Mouse (Mus musculus): ENCODE results near the gene Tbc1d21. TPM values are rescaled to one million over a fixed set of nuclear protein-coding genes. Genes with fewer than 3 reads are reported as not detected.

The Tbc1d21 gene
- polyA plus RNA-seq, 1 experiment, result not detected

DNA sequence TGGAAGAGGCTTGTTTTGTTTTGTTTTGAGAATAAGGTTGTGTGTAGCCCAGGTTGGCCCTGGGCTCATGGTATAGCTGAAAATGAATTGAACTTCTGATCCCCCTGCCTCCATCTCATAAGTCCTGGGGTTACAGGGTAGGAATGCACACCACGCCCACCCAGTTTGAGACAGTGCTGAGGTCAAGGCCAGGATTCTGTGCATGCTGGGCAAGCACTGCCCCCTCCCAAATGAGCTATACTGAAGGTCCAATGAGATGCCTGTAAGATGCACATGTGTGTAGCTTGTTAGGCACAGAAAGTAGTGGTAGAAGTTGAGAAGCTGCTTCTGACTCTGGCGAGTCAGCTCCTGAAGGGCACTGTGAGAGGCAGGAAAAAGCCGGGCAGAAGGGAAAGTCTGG is 18.1 kb upstream of the Tbc1d21 start:
- TF ChIP-seq POLR2A (IDR thresholded peaks at IDR 0.05; ENCODE audit: insufficient read depth, low read depth, low read length), result no peak
- no peak for TF ChIP-seq CTCF (IDR thresholded peaks at IDR 0.05; ENCODE audit: insufficient read depth, low read depth, low read length)

GRCm38 (mm10) chr9:58378878-58379277 is 8.6 kb upstream of the Tbc1d21 start:
- WGBS, result 67% methylated on average over 4 of the region's 4 CpGs
- TF ChIP-seq CTCF (IDR thresholded peaks at IDR 0.05; ENCODE audit: insufficient read depth, low read depth, low read length) (no peak), POLR2A (IDR thresholded peaks at IDR 0.05; ENCODE audit: insufficient read depth, low read depth, low read length) (no peak)
- Histone ChIP-seq H3K4me1 (ENCODE audit: control insufficient read depth, insufficient read depth, low read length) (peaks cover 25% of the 10 kb centered on the region), H3K27ac (ENCODE audit: insufficient read depth, low read depth, low read length) (no peak overlapping the region), H3K4me3 (ENCODE audit: insufficient read depth, low read depth, low read length) (no peak overlapping the region)

More for the DNA sequence above, 18.1 kb upstream of the Tbc1d21 start:
- Histone ChIP-seq H3K4me1 (ENCODE audit: control insufficient read depth, insufficient read depth, low read length) (peaks cover 8% of the 10 kb centered on the region), H3K4me3 (ENCODE audit: insufficient read depth, low read depth, low read length) (no peak overlapping the region), H3K27ac (ENCODE audit: insufficient read depth, low read depth, low read length) (no peak overlapping the region)
- whole genome bisulfite sequencing, result 71% methylated on average over 3 of the region's 3 CpGs

- TF ChIP-seq CTCF (IDR thresholded peaks at IDR 0.05; ENCODE audit: insufficient read depth, low read depth, low read length), result no peak
- no peak for TF ChIP-seq POLR2A (IDR thresholded peaks at IDR 0.05; ENCODE audit: insufficient read depth, low read depth, low read length)
- H3K27ac ChIP-seq (ENCODE audit: insufficient read depth, low read depth, low read length), result peak overlapping the region; percentile 83
These were observed 3.7 kb upstream of the Tbc1d21 start for GRCm38 (mm10) chr9:58373912-58374431.

DNA sequence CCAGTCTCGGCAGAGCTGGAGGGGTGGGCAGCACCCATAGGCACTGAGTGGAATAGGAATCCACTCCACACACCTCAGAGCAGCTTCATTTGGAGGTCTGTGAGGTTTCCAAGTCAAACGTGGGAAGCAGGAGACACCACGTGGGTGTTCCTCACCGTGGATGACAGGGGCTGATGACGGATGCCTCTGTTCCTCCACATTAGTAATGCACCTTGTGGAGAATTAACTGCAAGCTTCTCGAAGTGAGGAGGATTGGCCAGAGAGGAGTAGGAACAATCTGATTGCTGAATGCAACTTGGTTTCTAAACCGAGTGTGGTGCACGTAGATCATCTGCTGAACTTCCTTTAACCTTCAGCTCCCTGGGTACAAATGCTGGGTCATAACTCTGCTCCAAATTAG is 1.7 kb upstream of the Tbc1d21 start:
- Histone ChIP-seq H3K4me1 (ENCODE audit: control insufficient read depth, insufficient read depth, low read length) (peaks cover 28% of the 10 kb centered on the region), H3K4me3 (ENCODE audit: insufficient read depth, low read depth, low read length) (no peak overlapping the region), H3K27ac (ENCODE audit: insufficient read depth, low read depth, low read length) (no peak overlapping the region)
- 47% methylated on average over 8 of the region's 8 CpGs for WGBS
- no peak for TF ChIP-seq POLR2A (IDR thresholded peaks at IDR 0.05; ENCODE audit: insufficient read depth, low read depth, low read length)
- TF ChIP-seq CTCF (IDR thresholded peaks at IDR 0.05; ENCODE audit: insufficient read depth, low read depth, low read length), result no peak

More at GRCm38 (mm10) chr9:58373912-58374431, 3.7 kb upstream of the Tbc1d21 start:
- H3K4me3 ChIP-seq (ENCODE audit: insufficient read depth, low read depth, low read length), result no peak overlapping the region
- 35% methylated on average over 12 of the region's 12 CpGs for WGBS
- peaks cover 31% of the 10 kb centered on the region for H3K4me1 ChIP-seq (ENCODE audit: control insufficient read depth, insufficient read depth, low read length)

GRCm38 (mm10) chr9:58369644-58370043 is 611 bp downstream of the Tbc1d21 start:
- H3K27ac ChIP-seq (ENCODE audit: insufficient read depth, low read depth, low read length), result no peak overlapping the region
- 54% methylated on average over 6 of the region's 6 CpGs for WGBS
- H3K4me3 ChIP-seq (ENCODE audit: insufficient read depth, low read depth, low read length), result no peak overlapping the region
- no peak for TF ChIP-seq POLR2A (IDR thresholded peaks at IDR 0.05; ENCODE audit: insufficient read depth, low read depth, low read length)
- no peak for TF ChIP-seq CTCF (IDR thresholded peaks at IDR 0.05; ENCODE audit: insufficient read depth, low read depth, low read length)
- H3K4me1 ChIP-seq (ENCODE audit: control insufficient read depth, insufficient read depth, low read length), result peaks cover 17% of the 10 kb centered on the region

DNA sequence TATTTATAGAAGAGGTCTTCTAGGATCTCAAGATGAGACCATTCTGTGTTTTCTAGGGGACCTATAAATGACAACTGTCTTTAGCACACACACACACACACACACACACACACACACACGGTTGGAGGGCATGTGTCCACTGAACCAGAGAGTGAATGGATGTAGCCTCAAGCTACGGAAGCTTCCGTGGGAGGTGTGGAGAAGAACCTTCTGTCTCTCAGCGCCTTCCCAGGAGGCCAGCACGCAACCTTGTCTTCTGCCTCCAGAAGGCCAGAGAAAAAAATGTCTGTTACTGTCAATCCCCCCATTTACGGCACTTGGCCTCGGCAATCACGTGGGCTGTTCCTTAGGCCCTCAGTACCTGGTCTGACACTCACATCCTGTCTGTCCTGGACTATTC is 5.9 kb downstream of the Tbc1d21 start:
- TF ChIP-seq CTCF (IDR thresholded peaks at IDR 0.05; ENCODE audit: insufficient read depth, low read depth, low read length) (no peak), POLR2A (IDR thresholded peaks at IDR 0.05; ENCODE audit: insufficient read depth, low read depth, low read length) (no peak)
- Histone ChIP-seq H3K27ac (ENCODE audit: insufficient read depth, low read depth, low read length) (no peak overlapping the region), H3K4me1 (ENCODE audit: control insufficient read depth, insufficient read depth, low read length) (peaks cover 8% of the 10 kb centered on the region; the same call in 1 of the 2 replicates), H3K4me3 (ENCODE audit: insufficient read depth, low read depth, low read length) (no peak overlapping the region)
- 88% methylated on average over 8 of the region's 8 CpGs for WGBS

- WGBS, result 88% methylated on average over 7 of the region's 7 CpGs
- TF ChIP-seq CTCF (IDR thresholded peaks at IDR 0.05; ENCODE audit: insufficient read depth, low read depth, low read length), result no peak
- no peak for TF ChIP-seq POLR2A (IDR thresholded peaks at IDR 0.05; ENCODE audit: insufficient read depth, low read depth, low read length)
- Histone ChIP-seq H3K4me3 (ENCODE audit: insufficient read depth, low read depth, low read length) (no peak overlapping the region), H3K4me1 (ENCODE audit: control insufficient read depth, insufficient read depth, low read length) (peaks cover 8% of the 10 kb centered on the region; the same call in 1 of the 2 replicates), H3K27ac (ENCODE audit: insufficient read depth, low read depth, low read length) (no peak overlapping the region)
These were observed 8.3 kb downstream of the Tbc1d21 start for GRCm38 (mm10) chr9:58361956-58362355.

DNA sequence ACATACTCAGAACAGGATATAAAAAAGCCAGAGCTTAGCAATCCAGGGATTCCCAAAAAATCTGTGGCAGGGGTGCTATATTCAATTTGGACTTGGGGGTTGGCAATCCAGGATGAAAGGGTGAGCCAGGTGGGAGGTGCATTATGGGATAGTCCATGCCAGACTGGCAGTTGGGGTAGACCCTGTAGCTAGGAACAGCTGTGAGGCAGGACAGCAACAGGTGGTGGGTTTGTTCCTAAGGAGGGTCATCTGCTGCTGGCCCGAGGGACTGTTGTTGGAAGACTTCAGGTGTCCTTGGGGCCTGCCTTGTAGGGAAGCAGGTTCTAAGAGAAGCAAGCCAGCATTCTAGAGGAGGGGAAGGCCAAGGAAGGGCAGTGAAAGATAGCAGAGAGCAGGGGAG is 8.9 kb downstream of the Tbc1d21 start:
- H3K4me3 ChIP-seq (ENCODE audit: insufficient read depth, low read depth, low read length), result no peak overlapping the region
- peaks cover 8% of the 10 kb centered on the region; the same call in 1 of the 2 replicates for H3K4me1 ChIP-seq (ENCODE audit: control insufficient read depth, insufficient read depth, low read length)
- TF ChIP-seq POLR2A (IDR thresholded peaks at IDR 0.05; ENCODE audit: insufficient read depth, low read depth, low read length), result no peak
- TF ChIP-seq CTCF (IDR thresholded peaks at IDR 0.05; ENCODE audit: insufficient read depth, low read depth, low read length), result no peak
- 90% methylated on average over 1 of the region's 1 CpGs for WGBS
- H3K27ac ChIP-seq (ENCODE audit: insufficient read depth, low read depth, low read length), result no peak overlapping the region

DNA sequence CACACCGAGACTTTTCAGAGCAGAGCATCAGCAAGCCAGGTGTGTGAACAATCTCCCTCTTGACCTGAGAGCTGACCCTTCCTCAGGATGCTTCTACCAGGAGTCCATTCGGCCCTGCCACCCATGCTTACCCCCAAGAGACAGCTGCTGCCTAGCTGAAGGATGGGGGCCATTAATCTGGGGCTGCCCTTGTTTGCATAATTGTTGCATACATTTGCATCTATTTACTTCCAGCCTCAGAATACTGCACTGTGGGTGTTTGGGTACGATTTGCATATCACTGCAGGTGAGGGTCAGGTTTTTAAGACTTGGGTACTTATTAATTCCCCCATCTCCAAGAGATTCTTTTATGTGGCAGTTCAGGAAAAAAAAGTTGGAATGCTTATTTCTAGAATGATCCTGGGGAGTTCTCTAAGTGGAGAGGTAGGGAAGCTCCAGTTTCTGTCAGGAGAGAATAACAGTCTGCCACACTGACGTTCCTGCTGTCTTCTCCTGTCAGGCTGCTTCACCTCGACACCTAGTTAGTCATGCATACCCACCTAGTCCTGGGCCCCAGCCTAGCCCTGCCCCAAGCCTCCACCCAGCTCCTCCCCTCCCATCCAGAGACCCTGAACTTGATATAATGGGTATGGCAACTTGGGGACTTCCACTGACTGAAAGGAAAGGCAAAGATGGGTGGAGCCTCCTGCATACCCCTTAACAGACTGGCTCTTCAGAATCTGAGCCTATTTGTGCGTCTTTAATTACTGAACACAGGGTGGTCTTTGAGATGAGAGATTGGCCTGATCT is 14.8 kb downstream of the Tbc1d21 start:
- H3K4me1 ChIP-seq (ENCODE audit: control insufficient read depth, insufficient read depth, low read length), result no peaks in the 10 kb centered on the region
- H3K4me3 ChIP-seq (ENCODE audit: insufficient read depth, low read depth, low read length), result no peak overlapping the region
- TF ChIP-seq POLR2A (IDR thresholded peaks at IDR 0.05; ENCODE audit: insufficient read depth, low read depth, low read length), result no peak
- TF ChIP-seq CTCF (IDR thresholded peaks at IDR 0.05; ENCODE audit: insufficient read depth, low read depth, low read length), result no peak
- no peak overlapping the region for H3K27ac ChIP-seq (ENCODE audit: insufficient read depth, low read depth, low read length)
- WGBS, result 53% methylated on average over 6 of the region's 6 CpGs
